Mouse (Mus musculus) MEL-GATA-1-ER (cell line): ENCODE results near the gene Smyd3.

Source experiments
- DNase-seq: peaks from one replicate; pipeline ENCODE4 v3.0.0-alpha.2; 2012; ENCODE audit warnings: low read depth; ENCODE audit errors: extremely low read depth

The Smyd3 gene

DNA sequence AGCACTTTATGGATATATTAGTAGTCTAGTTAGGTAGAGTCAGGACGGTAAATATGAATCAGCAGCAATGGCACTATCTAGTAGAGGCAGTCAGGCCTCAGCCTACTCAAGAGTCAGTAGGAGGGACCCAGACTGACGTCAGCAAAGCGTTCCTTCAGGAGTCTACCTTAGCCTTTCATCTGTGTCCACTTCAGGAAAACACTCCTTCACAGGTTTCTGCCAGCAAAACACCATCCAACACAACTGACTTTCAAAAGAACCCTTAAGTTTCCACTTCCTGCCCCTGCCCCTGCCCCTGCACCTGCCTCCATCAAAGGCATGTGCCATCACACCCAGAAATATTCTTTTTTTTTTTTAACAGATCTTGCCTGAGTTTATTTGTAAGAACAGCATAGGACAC lies 2.1 kb upstream of the Smyd3 start:
- DNase-seq: no peak

DNA sequence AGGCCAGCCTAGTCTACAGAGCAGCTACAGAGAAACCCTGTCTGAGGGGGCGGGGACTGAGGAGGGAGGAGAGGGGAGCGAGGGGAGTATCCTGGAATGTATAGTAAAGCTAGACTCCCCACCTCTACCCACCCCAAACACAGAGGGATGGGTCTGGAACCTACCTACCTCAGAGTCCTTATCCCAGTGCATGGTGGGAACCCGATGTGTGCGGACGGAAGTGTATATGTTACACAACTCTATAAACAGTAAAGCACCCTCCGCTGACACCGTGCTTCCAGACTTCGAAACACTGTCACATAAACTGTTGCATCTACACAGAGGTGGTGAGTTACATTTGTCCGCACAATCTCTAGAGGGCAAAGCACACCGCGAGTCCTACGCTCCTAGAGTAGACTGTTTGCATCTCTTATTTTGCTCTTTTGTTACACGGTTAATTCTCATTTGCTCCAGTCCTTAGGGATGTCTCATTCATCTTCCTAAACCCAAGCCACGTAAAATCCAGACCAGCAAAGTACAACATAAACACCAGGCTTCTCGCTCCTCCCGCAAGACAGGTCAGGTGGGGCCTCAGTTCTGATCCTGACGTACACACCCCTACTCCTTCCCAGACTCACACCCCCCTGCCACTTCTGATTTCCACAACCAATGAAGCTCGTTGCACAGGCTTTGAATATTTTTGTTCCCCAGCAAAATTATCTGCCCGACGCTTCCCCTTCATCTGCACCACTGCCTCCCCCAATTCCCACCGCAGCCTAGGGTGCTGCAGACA lies 714 bp downstream of the Smyd3 start:
- DNase-seq: peak; percentile 48

DNA sequence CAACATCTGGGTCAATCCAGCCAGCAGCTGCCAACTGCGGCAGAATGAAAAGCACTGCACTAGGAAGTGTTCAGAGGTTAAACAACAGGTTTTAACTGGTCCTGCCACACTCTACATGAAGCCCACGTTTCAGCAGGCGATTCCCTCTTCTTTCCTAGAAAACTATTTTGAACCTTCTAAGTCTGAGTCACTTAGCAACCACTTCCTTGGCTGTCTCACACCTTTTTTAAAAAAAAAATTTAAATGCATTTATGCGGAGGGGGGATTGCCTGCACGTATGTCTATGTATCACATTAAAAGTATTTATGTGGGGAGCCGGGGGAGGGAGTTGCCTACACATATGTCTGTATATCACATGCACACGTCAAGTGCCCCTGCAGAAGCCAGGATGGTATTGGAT lies 5.9 kb downstream of the Smyd3 start:
- DNase-seq: no peak

DNA sequence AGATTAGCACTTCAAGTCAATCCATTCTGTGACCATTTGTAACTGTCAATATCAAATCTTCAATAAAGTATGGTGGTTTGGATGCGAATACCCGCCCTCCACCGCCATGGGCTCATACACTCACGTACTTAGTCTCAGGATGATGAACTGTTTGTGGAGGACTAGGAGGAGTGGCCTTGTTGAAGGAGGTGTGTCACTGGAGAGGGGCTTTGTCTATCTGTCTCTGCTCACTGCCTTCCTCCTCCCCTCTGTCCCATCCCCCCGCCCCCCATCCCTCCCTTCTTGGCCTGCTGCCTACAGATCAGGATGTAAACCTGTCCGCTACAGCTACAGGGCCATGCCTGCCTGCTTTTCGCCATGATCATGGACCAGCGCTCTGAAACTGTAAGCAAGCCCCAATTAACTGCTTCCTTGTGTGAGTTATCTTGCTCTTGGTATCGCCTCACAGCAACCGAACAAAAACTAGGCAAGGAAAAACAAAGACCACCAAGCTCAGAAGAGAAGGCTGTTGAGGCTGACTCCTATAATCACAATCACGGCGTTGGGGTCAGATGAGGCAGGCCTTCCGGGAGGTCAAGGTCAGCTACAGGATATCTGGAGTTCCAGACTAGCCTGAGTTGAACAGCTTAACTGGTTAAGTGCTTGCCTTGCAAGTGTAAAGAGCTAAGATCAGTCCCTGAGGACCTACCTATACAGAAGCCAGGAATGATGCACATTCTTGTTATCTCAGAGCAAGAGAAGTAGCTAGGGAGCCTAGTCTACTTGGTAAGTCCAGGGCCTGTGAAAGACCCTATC lies 7.1 kb downstream of the Smyd3 start:
- no peak for DNase-seq

DNA sequence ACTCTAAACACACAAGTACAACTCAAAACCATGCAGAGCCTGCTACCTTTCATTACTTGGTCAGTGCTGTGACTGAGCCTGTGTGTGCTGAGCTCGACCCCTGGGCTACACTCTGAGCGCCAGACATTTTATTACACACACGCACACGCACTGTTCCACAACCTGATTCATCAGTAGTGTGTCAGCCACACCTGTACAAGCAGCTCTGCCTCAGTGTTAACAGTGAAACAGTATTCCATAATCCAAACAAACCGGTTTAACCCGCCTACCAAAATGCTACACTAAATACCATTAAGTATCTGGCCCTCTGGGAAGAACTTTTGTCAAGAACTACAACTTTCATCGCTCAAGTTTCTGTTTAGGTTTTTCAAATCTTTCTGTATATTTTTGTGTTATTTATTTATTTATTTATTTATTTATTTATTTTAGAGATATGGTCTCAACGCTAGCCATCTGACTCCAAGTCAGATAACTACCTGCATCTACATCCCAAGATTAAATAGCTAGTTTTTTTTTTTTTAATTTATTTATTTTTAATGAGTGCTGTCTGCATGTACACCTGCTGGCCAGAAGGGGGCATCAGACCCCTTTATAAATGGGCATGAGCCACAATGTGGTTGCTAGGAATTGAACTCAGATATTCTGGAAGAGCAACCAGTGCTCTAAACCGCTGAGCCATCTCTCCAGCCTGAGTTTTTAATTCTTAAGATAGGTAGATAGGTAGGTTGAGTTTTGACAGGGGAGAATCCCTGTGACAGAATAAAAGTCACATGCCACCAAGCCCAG lies 11.1 kb downstream of the Smyd3 start:
- DNase-seq: peak; percentile 40

DNA sequence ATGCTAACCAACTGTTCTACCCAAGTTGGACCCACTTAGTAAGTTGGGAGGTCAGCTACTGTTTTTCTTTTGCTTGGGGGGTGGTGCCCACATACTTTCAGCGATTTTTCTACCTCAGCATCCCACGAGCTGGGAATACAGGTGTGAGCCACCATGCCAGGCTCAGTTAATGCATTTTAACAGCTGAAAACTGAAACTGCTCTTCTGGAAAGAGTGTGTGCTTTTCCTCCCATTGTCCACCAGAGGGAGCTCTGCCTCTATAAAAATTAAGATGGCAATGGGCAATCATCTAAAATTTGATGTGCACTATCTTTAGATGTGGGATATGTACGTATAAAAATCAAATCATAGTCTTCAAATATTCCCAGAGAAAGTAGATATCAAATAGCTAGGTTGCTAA lies 15.3 kb downstream of the Smyd3 start:
- DNase-seq: no peak

DNA sequence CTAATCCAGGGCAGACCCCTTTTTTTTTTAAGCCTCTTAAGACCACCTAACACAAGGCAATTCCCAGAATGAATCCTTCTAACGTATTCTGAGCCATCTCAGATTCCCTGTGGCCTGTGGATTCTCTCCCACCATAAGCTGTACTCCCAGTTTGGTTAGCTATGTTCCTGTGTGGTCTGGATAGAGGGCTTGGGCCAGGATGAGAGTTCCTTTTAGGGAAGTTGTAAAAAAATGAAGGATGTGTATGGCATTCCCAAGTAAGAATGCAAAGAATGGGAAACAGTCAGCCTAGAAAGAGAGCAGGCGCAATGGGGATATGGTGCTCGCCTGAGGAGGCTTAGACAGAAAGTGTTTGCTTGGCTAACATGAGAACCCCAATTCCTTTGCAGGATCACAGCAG lies 18.6 kb downstream of the Smyd3 start:
- no peak for DNase-seq

DNA sequence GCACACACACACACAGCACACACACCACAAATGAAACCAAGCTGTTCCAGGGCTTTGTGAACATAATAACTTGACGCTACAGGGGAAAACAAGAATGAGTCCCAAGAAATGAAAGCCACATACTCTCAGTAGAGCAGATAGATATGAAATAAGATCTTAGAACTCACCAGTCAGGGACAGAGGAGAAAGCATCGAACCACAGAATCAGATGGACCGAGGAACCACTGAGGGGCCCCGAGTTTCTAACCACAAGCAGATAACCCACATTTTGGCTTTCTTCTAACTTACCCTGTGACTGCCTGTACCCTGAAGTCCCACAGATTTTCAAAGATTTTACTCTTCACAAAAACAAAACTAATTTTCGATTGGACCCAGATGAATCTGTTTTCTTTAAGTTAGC lies 24.9 kb downstream of the Smyd3 start:
- DNase-seq: no peak

DNA sequence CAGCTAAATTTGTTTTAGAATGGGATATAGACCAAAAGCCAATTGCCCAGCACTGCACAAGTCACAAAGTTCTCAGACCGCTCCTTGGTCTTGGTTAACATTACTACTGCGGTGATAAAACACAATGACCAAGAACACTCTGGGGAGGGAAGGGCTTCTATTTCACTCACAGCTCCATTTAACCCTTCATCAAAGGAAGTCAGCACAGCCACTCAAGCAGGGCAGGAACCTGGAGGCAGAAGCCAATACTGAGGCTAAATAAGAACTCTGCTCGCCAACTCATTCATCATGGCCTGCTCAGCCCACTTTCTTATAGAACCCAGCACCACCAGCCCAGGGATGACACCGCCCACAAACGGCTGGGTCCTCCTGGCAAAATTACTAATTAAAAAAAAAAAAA lies 29.3 kb downstream of the Smyd3 start:
- DNase-seq: no peak

DNA sequence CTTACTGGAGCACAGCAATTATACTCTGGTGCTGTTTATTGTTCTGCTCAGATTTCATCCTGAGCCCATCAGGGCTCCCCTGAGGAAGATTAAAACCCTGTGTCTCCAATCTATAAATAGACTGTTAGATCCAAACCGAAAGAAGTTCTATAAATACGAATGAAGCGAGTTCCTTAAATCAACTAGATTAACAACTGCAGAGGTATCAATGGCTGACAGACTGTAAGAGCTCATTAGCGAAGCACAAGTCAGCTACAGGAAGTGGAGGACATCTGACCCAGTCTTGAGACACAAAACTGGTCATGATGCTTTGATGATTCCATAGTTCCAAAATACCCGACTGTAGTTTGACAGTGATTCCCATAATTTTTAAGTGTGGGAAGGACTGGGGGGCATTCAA lies 29.9 kb downstream of the Smyd3 start:
- DNase-seq: no peak

DNA sequence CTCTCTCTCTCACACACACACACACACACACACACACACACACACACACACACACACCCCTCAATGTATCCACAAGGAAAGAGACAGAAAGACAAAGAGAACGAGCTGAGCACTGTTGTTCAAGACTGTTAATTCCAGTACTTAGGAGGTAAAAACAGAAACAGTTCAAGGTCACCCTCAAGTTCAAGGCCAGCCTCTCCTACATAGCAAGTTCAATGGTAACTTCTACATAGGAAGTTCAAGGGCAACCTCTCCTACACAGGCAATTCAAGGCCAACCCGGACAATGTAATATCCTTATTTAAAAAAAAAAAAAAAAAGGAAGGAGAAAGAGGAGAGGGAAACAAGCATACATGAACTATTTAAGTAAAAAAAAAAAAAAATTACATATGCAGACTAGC lies 30.6 kb downstream of the Smyd3 start:
- no peak for DNase-seq

DNA sequence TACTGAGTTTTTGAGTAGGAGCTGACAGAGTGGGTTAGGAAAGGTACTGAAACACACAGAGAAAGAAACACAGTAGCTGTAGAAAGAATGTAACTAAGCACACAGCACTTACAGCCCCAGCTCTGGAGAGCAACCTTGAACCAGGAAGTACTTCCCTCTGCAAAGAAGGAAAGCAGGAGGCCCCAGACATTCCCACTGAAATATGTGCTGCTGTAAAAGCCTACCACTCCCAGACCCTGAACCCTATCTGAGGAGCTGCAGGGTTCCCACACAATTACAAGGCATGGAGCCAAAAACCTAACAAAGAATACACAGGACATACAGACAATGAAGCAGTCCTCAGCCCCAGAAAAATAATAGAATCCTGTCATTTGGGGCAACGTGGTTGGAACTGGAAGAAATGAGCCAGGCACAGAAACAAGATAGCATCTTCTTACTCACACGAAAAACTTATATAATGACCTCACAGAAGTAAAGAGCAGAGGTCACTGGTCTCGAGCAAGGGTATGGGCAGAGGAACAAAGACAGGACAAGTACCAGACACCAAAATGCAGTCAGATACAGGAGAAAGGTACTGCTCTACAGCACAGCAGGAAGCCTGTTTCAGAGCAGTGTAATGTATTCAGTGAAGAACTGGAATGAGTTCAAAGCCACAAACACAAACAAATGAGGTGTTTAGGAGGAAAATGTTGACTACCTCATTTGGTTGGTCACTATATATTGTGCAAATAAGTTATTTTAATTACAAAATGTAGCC lies 31.9 kb downstream of the Smyd3 start:
- no peak for DNase-seq

DNA sequence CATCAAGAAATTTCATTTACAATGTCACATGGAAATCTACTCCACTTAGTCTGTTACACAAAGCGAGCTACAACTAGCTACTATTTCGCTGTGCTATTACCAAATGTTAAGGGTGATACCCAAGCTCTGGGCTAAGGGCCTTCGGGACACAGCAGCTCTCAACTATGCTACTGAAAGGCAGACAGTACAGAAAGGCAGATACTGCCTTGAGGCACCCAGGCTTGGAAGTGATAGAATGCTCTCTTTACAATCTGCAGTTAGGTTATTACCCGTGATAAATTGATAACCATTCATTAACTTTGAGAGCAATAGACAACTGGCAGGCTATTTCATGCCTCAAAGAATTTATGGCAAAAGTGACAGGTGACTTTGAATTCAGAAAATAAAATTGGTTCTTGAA lies 37.0 kb downstream of the Smyd3 start:
- no peak for DNase-seq

DNA sequence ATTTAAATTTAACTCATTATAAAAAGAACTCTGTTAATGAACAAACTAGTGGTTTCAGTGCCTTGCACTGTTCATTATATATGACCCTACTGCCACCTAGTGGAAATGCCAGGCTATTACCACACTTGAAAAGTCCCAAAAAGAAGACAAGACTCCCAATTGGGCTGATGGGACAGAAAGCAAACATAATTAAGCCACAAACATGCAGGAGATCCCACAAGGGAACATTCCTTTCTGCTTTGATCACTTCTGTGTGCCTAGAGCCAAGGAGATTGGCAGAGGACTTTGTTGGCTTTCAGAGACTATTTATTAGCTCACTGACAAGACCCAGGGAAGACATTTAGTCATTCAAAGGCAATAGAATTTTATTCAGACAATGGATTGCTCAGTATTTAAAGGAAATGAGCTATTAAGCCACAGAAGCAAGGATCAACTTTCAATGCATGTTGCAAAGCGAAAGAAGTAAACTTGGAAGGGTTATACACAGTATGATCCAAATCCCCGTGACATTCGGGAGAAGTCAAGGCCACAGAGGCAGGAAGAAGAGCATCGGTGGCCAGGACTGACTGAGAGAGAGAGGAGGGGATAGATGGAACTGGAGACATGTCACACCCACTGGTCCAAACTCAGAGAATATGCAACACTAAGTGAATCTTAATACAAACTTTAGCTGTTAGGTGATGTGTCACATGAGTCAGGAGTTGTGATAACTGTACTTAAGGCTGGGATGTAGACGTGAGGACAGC lies 40.5 kb downstream of the Smyd3 start:
- DNase-seq: peak; percentile 34

DNA sequence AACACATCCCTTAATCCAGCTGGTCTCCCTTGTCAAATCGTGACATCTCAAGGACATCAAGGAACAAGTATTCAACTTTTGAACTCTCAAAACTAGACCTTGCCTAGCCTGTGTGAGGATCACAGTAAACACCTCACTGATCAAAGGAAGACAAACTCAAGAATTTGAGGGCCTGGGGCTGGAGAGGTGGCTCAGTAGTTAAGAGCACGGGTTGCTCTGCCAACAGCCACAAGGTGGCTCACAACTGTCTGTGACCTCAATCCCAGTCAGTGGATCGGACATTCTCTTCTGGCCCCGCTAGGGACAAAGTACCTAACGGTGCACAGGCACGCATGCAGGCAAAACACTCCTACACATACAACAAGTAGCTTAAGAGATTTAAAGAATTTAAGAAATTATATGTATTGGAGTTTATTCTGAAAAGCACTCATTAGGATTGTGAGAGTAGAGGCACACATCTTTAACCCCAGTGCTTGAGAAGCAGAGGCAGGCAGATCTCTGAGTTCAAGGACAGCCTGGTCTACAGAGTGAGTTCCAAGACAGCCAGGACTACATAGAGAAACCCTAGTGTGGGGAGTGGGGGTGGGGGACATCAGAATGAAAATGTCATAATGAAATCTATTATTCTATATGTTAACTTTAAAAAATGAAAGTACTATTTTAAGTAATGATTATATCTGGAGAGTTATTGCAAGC lies 41.2 kb downstream of the Smyd3 start:
- no peak for DNase-seq

DNA sequence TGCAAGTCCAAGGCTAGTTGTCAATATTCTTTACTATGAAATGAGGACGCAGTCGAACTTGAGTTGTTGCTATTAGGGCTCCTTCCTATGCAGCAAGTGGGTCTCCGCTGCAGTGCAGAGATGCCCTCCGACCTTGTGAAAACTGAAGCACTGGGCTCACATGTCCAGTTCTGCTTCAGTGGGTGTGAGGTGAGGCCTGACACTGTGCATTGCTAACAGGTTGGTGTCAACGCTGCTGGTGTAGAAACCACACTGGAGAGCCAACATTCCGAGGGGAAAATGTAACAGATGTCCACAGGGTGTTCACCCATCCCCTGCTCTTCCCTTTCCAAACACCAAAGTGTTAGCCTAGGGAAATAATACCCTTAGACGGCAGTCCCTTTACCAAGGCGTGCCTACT lies 43.1 kb downstream of the Smyd3 start:
- DNase-seq: no peak

DNA sequence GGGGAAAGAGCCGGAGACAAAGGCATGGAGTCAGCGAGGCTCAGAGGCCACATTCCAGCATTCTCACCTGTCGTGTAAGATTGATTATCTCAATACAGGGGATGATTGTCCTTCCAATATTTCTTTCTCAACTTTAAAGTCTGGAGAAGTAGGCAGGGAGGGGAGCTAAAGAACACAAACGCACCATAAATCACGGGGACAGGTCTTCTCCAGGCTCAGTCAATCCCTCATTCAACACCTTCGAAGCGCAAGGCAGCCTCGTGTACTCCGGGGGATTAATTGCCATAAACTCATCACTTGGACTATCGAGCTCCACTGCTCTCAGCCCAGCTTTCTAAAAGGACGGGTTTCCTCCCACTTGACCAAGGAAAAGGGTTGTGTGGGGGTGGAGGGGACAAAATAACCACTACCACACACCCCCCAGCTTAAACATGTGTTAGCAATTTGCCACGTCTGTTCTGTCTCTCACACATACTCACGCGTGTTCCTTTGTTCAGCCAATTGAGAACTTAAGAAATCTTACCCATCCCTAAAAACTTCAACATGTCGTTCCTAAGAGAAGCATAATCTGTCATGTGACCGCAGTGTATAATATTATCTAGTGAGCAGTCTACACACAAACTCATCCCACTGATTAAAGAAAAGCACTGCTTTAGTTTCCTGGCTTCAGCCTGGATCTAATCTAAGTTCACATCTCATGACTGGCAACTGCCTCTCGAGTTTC lies 43.8 kb downstream of the Smyd3 start:
- no peak for DNase-seq

DNA sequence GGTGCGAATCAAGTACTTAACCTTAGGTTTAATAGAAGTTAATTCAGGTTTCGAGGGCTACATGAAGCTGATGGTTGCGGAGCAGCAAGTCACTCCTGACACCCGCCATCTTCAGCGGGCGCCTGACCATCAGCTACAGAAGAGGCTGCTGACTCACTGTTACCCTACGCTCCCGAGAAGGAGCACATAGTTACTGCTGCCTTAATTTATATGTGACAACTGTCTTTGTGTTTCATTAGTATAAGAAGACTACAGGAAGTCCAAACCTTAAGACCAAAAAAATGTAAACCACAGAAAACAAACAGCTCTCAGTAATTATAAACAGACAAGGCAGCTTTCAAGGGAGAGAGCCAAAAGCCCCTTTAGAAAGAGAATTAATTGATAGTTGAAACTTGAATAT lies 49.9 kb downstream of the Smyd3 start:
- DNase-seq: no peak

DNA sequence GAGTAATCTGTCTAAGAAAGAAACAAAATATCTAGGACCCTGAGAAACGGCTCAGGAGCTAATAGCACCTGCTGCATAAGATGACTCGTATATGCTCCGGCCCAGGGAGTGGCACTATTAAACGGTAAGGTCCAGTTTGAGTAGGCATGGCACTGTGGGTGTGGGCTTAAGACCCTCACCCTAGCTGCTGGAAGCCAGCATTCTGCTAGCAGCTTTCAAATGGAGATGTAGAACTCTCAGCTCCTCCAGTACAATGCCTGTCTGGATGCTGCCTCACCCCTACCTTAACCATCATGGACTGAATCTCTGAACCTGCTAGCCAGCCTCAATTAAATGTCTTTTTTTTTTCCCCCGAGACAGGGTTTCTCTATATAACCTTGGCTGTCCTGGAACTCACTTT lies 55.5 kb downstream of the Smyd3 start:
- no peak for DNase-seq
